Mouse (Mus musculus): ENCODE results near the gene Prmt7.
"Not testable (repeated sequence)": the region's sequence is repeated elsewhere in the genome, so short reads cannot be mapped to it uniquely, and the experiment has no call there.

The Prmt7 gene

GRCm38 (mm10) chr8:106210821-106211345, at the start of gene Prmt7, which contains the start of gene Slc7a6os:
Gene Prmt7, plus strand, starts transcription at chr8:106210936.
Gene Slc7a6os, minus strand, starts transcription at chr8:106210935.
- in situ Hi-C loops (cut with MboI, MseI), result loop anchor here (10.0 kb wide), 1 partner anchor 886 kb away; the partner anchor contains the start of genes Lrrc29 and Tmem208

- in situ Hi-C loops (cut with MboI, MseI), result no loop called here
Measured at GRCm38 (mm10) chr8:106163251-106163650, 47.5 kb upstream of the Prmt7 start.

GRCm38 (mm10) chr8:106165460-106165859, 45.3 kb upstream of the Prmt7 start:
- in situ Hi-C loops (cut with MboI, MseI), result no loop called here

- in situ Hi-C loops (cut with MboI, MseI), result no loop called here
Measured at GRCm38 (mm10) chr8:106168356-106169016, 42.2 kb upstream of the Prmt7 start, which contains the start of gene Slc7a6. Gene Slc7a6, plus strand, starts transcription at chr8:106168857.

GRCm38 (mm10) chr8:106169017-106169933, 41.5 kb upstream of the Prmt7 start:
- in situ Hi-C loops (cut with MboI, MseI), result no loop called here

- in situ Hi-C loops (cut with MboI, MseI), result no loop called here
Measured at GRCm38 (mm10) chr8:106169934-106170480, 40.7 kb upstream of the Prmt7 start.

GRCm38 (mm10) chr8:106173566-106173965, 37.2 kb upstream of the Prmt7 start:
- in situ Hi-C loops (cut with MboI, MseI), result no loop called here

- in situ Hi-C loops (cut with MboI, MseI), result no loop called here
Measured at GRCm38 (mm10) chr8:106176891-106177290, 33.8 kb upstream of the Prmt7 start.

GRCm38 (mm10) chr8:106177594-106177993, 33.1 kb upstream of the Prmt7 start:
- in situ Hi-C loops (cut with MboI, MseI), result no loop called here

- in situ Hi-C loops (cut with MboI, MseI), result no loop called here
Measured at GRCm38 (mm10) chr8:106178428-106178827, 32.3 kb upstream of the Prmt7 start.

- in situ Hi-C loops (cut with MboI, MseI), result no loop called here
Measured at GRCm38 (mm10) chr8:106185628-106186270, 25.0 kb upstream of the Prmt7 start.

- in situ Hi-C loops (cut with MboI, MseI), result no loop called here
Measured at GRCm38 (mm10) chr8:106186394-106186793, 24.3 kb upstream of the Prmt7 start.

GRCm38 (mm10) chr8:106189162-106189561, 21.6 kb upstream of the Prmt7 start:
- in situ Hi-C loops (cut with MboI, MseI), result no loop called here

GRCm38 (mm10) chr8:106191639-106192038, 19.1 kb upstream of the Prmt7 start:
- in situ Hi-C loops (cut with MboI, MseI), result no loop called here

GRCm38 (mm10) chr8:106193162-106193561, 17.6 kb upstream of the Prmt7 start:
- in situ Hi-C loops (cut with MboI, MseI), result no loop called here

GRCm38 (mm10) chr8:106194062-106194461, 16.7 kb upstream of the Prmt7 start:
- in situ Hi-C loops (cut with MboI, MseI), result no loop called here

- in situ Hi-C loops (cut with MboI, MseI), result no loop called here
Measured at GRCm38 (mm10) chr8:106198741-106199140, 12.0 kb upstream of the Prmt7 start.

GRCm38 (mm10) chr8:106199596-106199995, 11.1 kb upstream of the Prmt7 start:
- in situ Hi-C loops (cut with MboI, MseI), result not testable (repeated sequence)

- in situ Hi-C loops (cut with MboI, MseI), result loop anchor here (10.0 kb wide), 1 partner anchor 885 kb away; the partner anchor contains the start of genes Lrrc29 and Tmem208
Measured at GRCm38 (mm10) chr8:106210035-106210731, 553 bp upstream of the Prmt7 start.

GRCm38 (mm10) chr8:106211421-106211820, 685 bp downstream of the Prmt7 start:
- in situ Hi-C loops (cut with MboI, MseI), result loop anchor here (10.0 kb wide), 1 partner anchor 887 kb away; the partner anchor contains the start of genes Lrrc29 and Tmem208
